Mouse (Mus musculus): ENCODE results near the gene Pi4ka. TPM values are rescaled to one million over a fixed set of nuclear protein-coding genes. Genes with fewer than 3 reads are reported as not detected.

Pi4ka gene
- polyA plus RNA-seq, 1 experiment from 2014 or later, result 30.7 TPM

DNA sequence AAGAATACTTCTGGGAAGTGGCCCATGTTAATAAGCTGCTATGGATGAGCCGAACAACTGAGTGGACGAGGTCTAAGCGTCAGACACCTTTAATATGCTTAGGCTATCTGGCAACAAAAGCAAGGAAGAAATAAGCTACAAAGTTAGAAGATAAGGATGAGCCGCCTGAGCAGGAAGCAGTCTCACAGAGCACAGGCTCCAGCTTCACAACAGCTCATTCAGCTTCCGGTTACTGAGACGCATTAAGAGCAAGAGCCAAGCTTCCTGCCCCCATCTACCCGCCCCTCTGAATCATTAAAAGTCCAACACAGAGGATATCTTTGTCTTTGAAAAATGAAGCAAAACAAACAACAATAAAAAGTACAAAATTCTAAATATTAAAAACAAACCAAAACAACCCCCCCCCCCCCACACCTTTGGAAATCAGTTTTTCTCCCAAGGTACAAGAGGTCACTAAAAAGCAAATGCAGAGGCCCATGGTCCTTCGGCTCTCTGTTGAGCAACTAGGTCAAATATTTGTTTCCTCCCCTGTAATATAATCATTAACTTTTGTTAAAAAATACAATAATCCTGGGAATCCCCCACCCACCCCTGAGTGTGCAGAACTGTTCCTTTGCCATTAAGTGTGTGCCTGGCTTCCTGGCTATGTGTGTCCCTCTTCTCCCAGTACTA is 60.8 kb downstream of the Pi4ka start:
- ATAC-seq (ENCODE audit: low read depth), result no peak
- 81% methylated on average over 8 of the region's 8 CpGs for WGBS
- H3K36me3 ChIP-seq (ENCODE audit: control insufficient read depth, insufficient read depth, low read length), result peaks cover 54% of the 10 kb centered on the region
- no peak overlapping the region for H3K4me3 ChIP-seq (ENCODE audit: low read depth, low read length)
- H3K9ac ChIP-seq (ENCODE audit: low read depth, low read length), result no peak overlapping the region
- H3K4me2 ChIP-seq (ENCODE audit: low read depth, low read length), result no peak overlapping the region
- no peak for DNase-seq (ENCODE audit: low spot score)
- no peaks in the 10 kb centered on the region for H3K27me3 ChIP-seq (replicated peaks; ENCODE audit: control insufficient read depth, insufficient read depth, low read length)
- H3K27ac ChIP-seq (replicated peaks; ENCODE audit: low read depth, low read length), result no peak overlapping the region
- no peaks in the 10 kb centered on the region for H3K4me1 ChIP-seq (ENCODE audit: control insufficient read depth, insufficient read depth, low read length)
- no peaks in the 10 kb centered on the region for H3K9me3 ChIP-seq (ENCODE audit: control insufficient read depth, low read length)

DNA sequence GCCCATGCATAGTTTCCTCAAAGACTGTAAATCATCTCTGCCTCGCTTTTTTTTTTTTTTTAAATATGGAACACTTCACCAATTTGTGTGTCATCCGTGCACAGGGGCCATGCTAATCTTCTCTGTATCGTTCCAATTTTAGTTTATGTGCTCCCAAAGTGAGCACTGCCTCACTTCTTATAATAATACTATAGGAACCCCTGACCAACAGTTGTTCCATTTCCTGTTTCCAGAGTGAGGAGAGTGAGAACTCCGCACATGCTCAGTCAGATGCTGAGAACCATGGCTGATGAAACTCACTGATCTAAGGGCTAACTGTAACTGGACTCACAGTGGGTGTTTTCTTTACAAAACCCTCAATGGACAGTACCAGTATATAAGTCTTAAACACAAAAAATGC is 64.3 kb downstream of the Pi4ka start:
- H3K9me3 ChIP-seq (ENCODE audit: control insufficient read depth, low read length), result no peaks in the 10 kb centered on the region
- H3K4me3 ChIP-seq (ENCODE audit: low read depth, low read length), result no peak overlapping the region
- no peaks in the 10 kb centered on the region for H3K27me3 ChIP-seq (replicated peaks; ENCODE audit: control insufficient read depth, insufficient read depth, low read length)
- 91% methylated on average over 4 of the region's 4 CpGs for WGBS
- no peak overlapping the region for H3K4me2 ChIP-seq (ENCODE audit: low read depth, low read length)
- H3K36me3 ChIP-seq (ENCODE audit: control insufficient read depth, insufficient read depth, low read length), result peaks cover 36% of the 10 kb centered on the region
- H3K27ac ChIP-seq (replicated peaks; ENCODE audit: low read depth, low read length), result no peak overlapping the region
- ATAC-seq (ENCODE audit: low read depth), result no peak
- DNase-seq (ENCODE audit: low spot score), result no peak
- no peaks in the 10 kb centered on the region for H3K4me1 ChIP-seq (ENCODE audit: control insufficient read depth, insufficient read depth, low read length)
- no peak overlapping the region for H3K9ac ChIP-seq (ENCODE audit: low read depth, low read length)

DNA sequence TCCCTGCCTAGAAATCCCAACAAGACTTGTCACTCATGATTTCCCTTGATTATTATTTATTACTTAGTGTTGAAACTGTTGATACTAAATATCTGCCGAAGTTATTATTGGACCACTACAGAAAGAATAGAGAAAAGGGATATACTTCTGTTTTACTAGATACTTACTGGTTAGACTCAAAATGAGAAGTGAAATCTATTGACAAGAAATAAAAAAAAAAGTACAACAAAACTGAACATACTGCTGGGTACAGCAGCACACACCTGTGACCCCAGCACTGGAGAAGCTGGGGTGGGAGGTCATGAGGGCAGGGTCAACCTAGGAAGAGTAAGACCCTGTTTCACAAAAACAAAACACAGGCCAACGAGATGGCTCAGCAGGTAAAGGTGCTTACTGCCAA is 65.4 kb downstream of the Pi4ka start:
- Histone ChIP-seq H3K27me3 (replicated peaks; ENCODE audit: control insufficient read depth, insufficient read depth, low read length) (no peaks in the 10 kb centered on the region), H3K4me1 (ENCODE audit: control insufficient read depth, insufficient read depth, low read length) (no peaks in the 10 kb centered on the region), H3K4me2 (ENCODE audit: low read depth, low read length) (no peak overlapping the region), H3K9ac (ENCODE audit: low read depth, low read length) (no peak overlapping the region), H3K27ac (replicated peaks; ENCODE audit: low read depth, low read length) (no peak overlapping the region), H3K4me3 (ENCODE audit: low read depth, low read length) (no peak overlapping the region), H3K9me3 (ENCODE audit: control insufficient read depth, low read length) (no peaks in the 10 kb centered on the region), H3K36me3 (ENCODE audit: control insufficient read depth, insufficient read depth, low read length) (peaks cover 33% of the 10 kb centered on the region)
- 86% methylated on average over 2 of the region's 2 CpGs for WGBS
- no peak for DNase-seq (ENCODE audit: low spot score)
- ATAC-seq (ENCODE audit: low read depth), result no peak

- ATAC-seq (ENCODE audit: low read depth), result no peak
Observed at GRCm38 (mm10) chr16:17339701-17340100, 66.4 kb downstream of the Pi4ka start.

DNA sequence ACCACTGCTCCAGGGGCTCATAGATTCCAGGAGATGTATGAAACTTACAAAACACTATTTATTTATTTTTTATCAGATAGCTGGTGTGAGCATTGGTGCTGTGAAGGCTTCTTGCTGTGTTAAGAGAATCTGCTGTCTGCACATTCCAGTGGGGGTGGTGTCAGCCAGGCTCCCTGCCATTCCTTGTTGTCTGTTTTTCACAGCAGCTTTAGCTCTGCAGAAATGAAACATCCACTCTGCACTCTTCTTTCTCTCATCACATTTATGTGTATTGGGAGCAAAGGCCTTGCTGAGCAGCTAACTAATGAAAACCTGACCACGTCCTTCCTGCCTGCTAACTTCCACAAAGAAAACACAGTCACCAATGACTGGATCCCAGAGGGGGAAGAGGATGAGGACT is 70.0 kb downstream of the Pi4ka start:
- no peak overlapping the region for H3K4me3 ChIP-seq (ENCODE audit: low read depth, low read length)
- DNase-seq (ENCODE audit: low spot score) (no peak), ATAC-seq (ENCODE audit: low read depth) (no peak)
- no peak overlapping the region for H3K27ac ChIP-seq (replicated peaks; ENCODE audit: low read depth, low read length)
- no peak overlapping the region for H3K4me2 ChIP-seq (ENCODE audit: low read depth, low read length)
- no peak overlapping the region for H3K9ac ChIP-seq (ENCODE audit: low read depth, low read length)
- H3K27me3 ChIP-seq (replicated peaks; ENCODE audit: control insufficient read depth, insufficient read depth, low read length), result no peaks in the 10 kb centered on the region
- H3K36me3 ChIP-seq (ENCODE audit: control insufficient read depth, insufficient read depth, low read length), result peaks cover 15% of the 10 kb centered on the region; the same call in 1 of the 2 replicates
- 58% methylated on average over 1 of the region's 1 CpGs for WGBS
- no peaks in the 10 kb centered on the region for H3K4me1 ChIP-seq (ENCODE audit: control insufficient read depth, insufficient read depth, low read length)
- H3K9me3 ChIP-seq (ENCODE audit: control insufficient read depth, low read length), result no peaks in the 10 kb centered on the region

More at GRCm38 (mm10) chr16:17339701-17340100, 66.4 kb downstream of the Pi4ka start:
- no peaks in the 10 kb centered on the region for H3K27me3 ChIP-seq (replicated peaks; ENCODE audit: control insufficient read depth, insufficient read depth, low read length)
- no peak for DNase-seq (ENCODE audit: low spot score)
- no peaks in the 10 kb centered on the region for H3K9me3 ChIP-seq (ENCODE audit: control insufficient read depth, low read length)
- 89% methylated on average over 7 of the region's 7 CpGs for WGBS
- no peaks in the 10 kb centered on the region for H3K4me1 ChIP-seq (ENCODE audit: control insufficient read depth, insufficient read depth, low read length)
- H3K9ac ChIP-seq (ENCODE audit: low read depth, low read length), result no peak overlapping the region
- H3K36me3 ChIP-seq (ENCODE audit: control insufficient read depth, insufficient read depth, low read length), result peaks cover 27% of the 10 kb centered on the region; the same call in 1 of the 2 replicates
- H3K4me3 ChIP-seq (ENCODE audit: low read depth, low read length), result no peak overlapping the region
- no peak overlapping the region for H3K27ac ChIP-seq (replicated peaks; ENCODE audit: low read depth, low read length)
- H3K4me2 ChIP-seq (ENCODE audit: low read depth, low read length), result no peak overlapping the region

DNA sequence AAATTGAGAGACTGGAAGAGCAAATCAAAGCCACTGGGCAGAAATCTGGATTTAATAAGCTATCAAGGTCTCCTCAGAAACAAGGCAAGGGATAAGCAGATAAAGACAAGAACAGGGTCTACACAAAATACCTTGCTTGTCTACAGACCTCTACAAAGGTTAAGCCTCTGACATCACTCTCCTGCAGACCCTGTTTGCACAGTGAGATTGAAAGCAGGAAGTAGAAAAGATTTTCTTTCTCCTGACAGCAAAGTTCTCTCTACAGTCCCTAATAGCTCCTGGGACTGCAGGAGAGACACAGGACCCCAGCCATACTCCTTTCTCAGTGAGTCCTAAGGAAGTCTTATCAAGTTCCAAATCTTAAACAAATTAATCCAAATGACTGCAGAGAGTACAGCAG is 71.5 kb downstream of the Pi4ka start:
- no peaks in the 10 kb centered on the region for H3K9me3 ChIP-seq (ENCODE audit: control insufficient read depth, low read length)
- no peak overlapping the region for H3K4me2 ChIP-seq (ENCODE audit: low read depth, low read length)
- H3K27me3 ChIP-seq (replicated peaks; ENCODE audit: control insufficient read depth, insufficient read depth, low read length), result no peaks in the 10 kb centered on the region
- H3K27ac ChIP-seq (replicated peaks; ENCODE audit: low read depth, low read length), result no peak overlapping the region
- H3K4me1 ChIP-seq (ENCODE audit: control insufficient read depth, insufficient read depth, low read length), result no peaks in the 10 kb centered on the region
- H3K9ac ChIP-seq (ENCODE audit: low read depth, low read length), result no peak overlapping the region
- ATAC-seq (ENCODE audit: low read depth) (no peak), DNase-seq (ENCODE audit: low spot score) (no peak)
- H3K36me3 ChIP-seq (ENCODE audit: control insufficient read depth, insufficient read depth, low read length), result peaks cover 11% of the 10 kb centered on the region; the same call in 1 of the 2 replicates
- no peak overlapping the region for H3K4me3 ChIP-seq (ENCODE audit: low read depth, low read length)

- Histone ChIP-seq H3K4me2 (ENCODE audit: low read depth, low read length) (no peak overlapping the region), H3K36me3 (ENCODE audit: control insufficient read depth, insufficient read depth, low read length) (peaks cover 8% of the 10 kb centered on the region; the same call in 1 of the 2 replicates), H3K9ac (ENCODE audit: low read depth, low read length) (no peak overlapping the region), H3K27ac (replicated peaks; ENCODE audit: low read depth, low read length) (no peak overlapping the region), H3K9me3 (ENCODE audit: control insufficient read depth, low read length) (no peaks in the 10 kb centered on the region), H3K27me3 (replicated peaks; ENCODE audit: control insufficient read depth, insufficient read depth, low read length) (no peaks in the 10 kb centered on the region), H3K4me1 (ENCODE audit: control insufficient read depth, insufficient read depth, low read length) (no peaks in the 10 kb centered on the region), H3K4me3 (ENCODE audit: low read depth, low read length) (no peak overlapping the region)
- DNase-seq (ENCODE audit: low spot score), result no peak
- WGBS, result 91% methylated on average over 5 of the region's 5 CpGs
- ATAC-seq (ENCODE audit: low read depth), result no peak
Observed at GRCm38 (mm10) chr16:17331855-17332254, 74.3 kb downstream of the Pi4ka start.

DNA sequence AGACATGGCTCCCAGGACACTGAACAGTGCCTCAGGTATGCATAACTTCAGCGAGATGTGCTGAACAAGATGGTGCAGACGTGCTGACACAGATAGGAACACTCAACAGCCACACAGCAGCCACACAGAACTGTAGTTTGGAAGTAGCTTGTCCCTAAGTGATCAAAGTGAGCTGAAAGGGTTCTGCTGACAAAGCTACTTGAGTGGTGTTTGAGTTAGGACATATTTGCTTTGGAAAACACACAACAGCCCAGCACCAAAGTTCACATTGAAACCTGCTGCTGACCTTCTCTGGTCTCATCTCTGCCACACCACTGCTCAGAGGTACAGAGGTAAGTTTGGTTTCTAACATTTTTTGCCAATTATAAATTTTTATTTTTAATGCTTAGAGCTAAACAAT is 75.0 kb downstream of the Pi4ka start, which contains the start of gene Serpind1:
Serpind1 (plus strand) TSS at position 256 of the 400 bp plus-strand sequence.
- Histone ChIP-seq H3K4me1 (ENCODE audit: control insufficient read depth, insufficient read depth, low read length) (no peaks in the 10 kb centered on the region), H3K9ac (ENCODE audit: low read depth, low read length) (no peak within 1 kb of the TSS), H3K4me3 (ENCODE audit: low read depth, low read length) (no peak within 1 kb of the TSS), H3K9me3 (ENCODE audit: control insufficient read depth, low read length) (no peaks in the 10 kb centered on the region), H3K36me3 (ENCODE audit: control insufficient read depth, insufficient read depth, low read length) (peaks cover 4% of the 10 kb centered on the region; the same call in 1 of the 2 replicates), H3K4me2 (ENCODE audit: low read depth, low read length) (no peak within 1 kb of the TSS), H3K27ac (replicated peaks; ENCODE audit: low read depth, low read length) (no peak within 1 kb of the TSS), H3K27me3 (replicated peaks; ENCODE audit: control insufficient read depth, insufficient read depth, low read length) (no peaks in the 10 kb centered on the region)
- no peak for ATAC-seq (ENCODE audit: low read depth)
- WGBS, result 90% methylated on average over 2 of the region's 2 CpGs
- DNase-seq (ENCODE audit: low spot score), result no peak
